Mouse (Mus musculus): ENCODE data around the gene Qsox1.

Qsox1 gene

DNA sequence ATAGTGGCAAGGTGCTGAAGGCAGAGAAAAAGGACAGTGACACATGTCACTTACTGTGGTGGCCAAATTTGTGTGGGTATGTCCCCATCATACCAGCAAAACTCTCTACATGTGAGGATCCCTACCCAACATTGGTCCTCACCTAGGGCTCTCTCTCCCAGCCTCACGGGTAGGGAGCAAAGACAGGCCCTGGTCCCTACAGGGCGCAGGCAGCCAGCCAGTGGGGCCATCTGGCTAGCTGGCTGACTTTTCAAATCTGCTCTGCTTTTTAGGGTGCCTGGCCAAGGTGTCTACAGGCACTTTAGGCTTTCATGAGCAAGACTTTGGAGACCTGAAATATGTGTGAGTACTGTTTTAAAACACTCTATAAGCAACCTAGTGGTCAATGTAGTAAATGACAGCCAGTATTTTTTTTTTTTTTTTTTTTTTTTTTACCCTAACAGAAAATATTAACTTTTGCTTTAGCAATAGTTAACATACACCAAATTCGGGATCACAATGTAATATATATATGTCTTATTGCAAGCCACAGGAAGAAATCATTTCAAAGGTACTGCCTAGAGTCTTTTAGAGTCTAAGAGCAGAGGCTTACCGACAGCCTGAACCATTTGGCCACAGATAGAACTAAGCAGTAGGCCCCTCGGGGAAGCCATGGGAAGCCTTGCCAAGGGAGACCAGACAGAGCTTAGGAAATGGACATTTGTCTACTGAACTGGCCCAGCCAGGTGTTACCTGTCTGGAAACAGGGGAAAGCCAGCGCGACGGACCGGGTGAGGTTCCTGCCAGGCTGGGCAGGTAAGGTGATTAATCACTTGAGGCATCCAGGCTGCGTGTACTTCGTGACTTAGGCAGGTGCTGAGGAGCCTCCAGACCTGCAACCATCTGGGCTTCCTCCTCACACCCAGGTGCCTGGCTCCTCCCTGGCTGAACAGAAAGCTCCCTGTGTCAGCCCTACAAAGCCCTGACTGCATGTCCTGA is 11.4 kb downstream of the Qsox1 start:
- DNase-seq (ENCODE audit: low spot score in 2 of 2) = no peak

GRCm38 (mm10) chr1:155798000-155798399 is 14.7 kb downstream of the Qsox1 start:
- no peak for DNase-seq (ENCODE audit: low spot score in 2 of 2)

DNA sequence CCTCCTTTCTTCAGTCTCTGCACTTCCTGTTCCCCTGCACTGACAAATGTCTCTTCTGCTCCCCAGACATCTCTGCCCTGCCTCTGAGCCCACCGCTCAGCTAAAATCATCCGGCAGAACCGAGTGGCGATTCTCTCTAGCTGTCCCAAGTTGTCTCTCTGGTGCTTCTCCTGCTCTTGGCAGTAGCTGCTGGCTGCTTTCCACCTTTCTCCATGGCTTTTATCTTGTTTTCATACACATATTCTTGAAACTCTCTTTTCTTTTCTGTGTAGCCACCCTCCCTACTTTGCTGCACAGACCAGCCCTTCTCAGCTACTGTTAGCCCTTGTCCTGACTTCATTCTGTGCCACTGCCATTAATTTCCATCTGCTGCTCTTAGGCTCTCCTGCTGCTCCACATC is 15.3 kb downstream of the Qsox1 start:
- DNase-seq (ENCODE audit: low spot score in 2 of 2) = peak in 1 of 2 experiments; percentile 16

DNA sequence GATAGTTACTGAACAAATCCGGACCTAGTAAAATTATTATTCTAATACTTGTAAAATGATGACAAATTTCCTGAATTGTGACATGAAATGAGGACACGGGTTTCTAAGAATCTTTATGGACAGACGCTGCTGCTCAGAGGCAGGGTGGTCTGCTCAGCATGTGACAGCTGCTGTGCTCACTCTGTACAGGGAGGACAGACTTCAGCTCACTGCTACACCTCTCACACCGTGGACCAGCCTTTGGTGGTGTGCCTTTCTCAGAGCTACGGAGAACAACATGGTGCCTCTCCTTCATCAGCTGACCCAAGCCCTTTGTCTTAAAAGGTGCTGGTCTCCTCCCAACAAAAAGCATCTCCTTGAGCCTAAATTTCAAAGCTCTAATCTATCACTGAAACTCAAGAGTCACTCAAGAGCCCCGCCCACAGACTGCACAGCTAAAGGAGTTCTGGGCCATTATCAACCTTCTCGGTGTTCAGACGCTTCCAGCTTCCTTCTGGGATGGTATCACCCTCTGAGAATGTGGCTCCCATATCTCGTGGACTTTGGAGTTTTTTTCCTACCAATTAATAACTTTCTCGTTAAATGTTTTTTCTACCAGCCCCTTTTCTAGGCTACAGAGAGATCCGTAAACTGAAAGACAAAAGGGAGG is 15.8 kb downstream of the Qsox1 start:
- DNase-seq (ENCODE audit: low spot score in 2 of 2) = no peak

GRCm38 (mm10) chr1:155795791-155796233 is 16.9 kb downstream of the Qsox1 start:
- DNase-seq (ENCODE audit: low spot score in 2 of 2) = peak in 1 of 2 experiments; percentile 25

GRCm38 (mm10) chr1:155794855-155795254 is 17.8 kb downstream of the Qsox1 start:
- DNase-seq (ENCODE audit: low spot score in 2 of 2) = no peak

DNA sequence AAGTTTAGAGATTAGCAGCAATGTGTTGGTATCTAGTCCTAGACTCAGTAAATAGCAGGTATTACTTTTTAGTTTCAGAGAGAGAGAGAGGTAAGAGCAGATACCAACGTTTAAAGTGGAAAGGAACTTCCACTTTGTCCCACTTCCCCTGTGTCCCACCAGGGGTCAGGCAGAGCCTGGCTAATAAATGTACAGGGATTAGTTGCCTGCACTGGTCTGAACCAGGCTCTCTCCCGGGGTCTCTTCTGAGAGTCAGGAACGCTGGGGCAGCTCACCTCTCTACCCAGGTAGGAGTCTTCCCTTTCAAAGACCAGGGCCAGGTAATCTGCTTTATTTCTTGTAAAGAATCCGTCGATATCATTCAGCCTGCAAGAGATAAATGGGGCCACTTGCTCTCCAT is 20.8 kb downstream of the Qsox1 start:
- DNase-seq (ENCODE audit: low spot score in 2 of 2) = no peak

DNA sequence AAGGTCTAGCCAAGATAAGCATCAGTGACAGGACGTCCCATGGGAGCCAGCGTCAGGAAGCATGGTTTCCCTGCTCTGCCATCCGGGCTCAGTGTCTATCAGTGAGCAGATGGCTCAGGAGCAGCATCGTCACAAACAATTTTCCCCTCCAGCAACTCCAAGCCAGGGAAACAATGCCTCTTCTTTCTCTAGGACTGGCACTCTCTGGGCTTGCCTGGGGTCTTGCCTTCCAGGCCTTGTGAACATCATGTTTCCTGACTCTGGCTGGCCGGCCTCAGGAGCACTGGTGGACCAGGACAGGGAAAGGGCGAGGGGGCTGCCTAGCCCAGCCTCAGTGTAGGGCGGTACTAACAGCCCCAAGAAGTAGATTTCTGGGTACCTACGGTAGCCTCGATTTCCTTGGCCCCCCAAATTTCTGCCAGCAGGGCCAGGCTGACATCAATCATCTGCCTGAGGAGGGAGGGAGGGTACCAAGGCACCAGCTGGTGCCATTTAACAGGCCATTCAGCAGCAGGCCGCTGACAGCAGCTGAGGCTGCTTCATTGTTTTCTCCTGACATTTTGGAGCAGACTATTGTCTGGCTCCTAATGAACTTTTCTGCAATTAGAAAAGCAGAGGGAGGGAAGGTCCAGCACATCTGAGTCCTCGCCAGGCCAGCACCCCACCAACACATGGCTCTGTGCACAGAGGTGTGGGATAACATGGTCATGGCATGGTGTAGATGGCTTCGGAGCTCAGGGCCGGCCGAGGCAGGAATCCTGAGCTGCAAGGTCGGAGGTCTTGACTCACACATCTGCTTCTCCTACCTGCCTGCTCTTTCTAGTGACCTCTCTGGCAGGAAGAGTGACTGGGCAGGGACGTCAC is 22.3 kb downstream of the Qsox1 start:
- DNase-seq (ENCODE audit: low spot score in 2 of 2) = no peak

DNA sequence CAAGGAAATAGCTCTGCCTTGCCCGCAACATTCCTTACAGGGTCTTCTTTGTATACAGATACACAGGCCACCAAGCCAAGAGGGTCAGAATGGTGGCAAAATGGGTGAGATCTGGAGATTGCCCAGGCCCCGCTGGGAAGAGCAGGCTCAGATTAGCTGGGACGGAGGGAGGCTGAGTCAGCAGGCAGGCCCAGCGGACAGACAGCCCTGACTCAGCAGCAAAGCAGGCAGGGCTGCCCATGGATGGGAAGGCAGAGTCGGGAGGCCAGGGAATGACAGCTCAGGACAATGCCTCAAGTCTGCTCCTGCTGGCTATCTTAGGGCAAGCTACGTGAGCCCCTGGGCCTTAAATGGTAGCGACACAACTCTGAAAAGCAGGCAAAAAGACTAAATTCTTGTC is 26.8 kb downstream of the Qsox1 start:
- no peak for DNase-seq (ENCODE audit: low spot score in 2 of 2)

- DNase-seq (ENCODE audit: low spot score in 2 of 2) = peak; percentile 30 to 72
Observed at GRCm38 (mm10) chr1:155784343-155785205, 28.1 kb downstream of the Qsox1 start.

DNA sequence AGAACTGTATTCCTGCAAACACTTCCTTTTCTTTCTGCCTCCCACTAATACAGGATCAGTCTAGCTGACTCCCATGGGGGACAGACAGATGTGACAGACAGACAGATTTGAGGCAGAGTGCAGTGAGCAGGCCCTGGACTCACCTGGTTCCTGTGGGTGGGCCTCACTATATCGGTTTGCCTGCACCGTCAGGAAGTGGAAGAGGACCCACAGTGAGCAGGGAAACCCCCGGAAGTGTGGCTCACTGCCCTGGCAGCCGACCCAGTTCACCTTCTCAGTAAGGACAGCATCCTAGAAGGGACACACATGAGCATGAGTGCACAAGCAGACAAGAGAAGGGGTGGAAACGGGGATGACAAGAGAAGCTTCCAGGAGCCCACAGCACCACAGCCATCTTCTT is 30.3 kb downstream of the Qsox1 start:
- DNase-seq (ENCODE audit: low spot score in 2 of 2) = no peak

DNA sequence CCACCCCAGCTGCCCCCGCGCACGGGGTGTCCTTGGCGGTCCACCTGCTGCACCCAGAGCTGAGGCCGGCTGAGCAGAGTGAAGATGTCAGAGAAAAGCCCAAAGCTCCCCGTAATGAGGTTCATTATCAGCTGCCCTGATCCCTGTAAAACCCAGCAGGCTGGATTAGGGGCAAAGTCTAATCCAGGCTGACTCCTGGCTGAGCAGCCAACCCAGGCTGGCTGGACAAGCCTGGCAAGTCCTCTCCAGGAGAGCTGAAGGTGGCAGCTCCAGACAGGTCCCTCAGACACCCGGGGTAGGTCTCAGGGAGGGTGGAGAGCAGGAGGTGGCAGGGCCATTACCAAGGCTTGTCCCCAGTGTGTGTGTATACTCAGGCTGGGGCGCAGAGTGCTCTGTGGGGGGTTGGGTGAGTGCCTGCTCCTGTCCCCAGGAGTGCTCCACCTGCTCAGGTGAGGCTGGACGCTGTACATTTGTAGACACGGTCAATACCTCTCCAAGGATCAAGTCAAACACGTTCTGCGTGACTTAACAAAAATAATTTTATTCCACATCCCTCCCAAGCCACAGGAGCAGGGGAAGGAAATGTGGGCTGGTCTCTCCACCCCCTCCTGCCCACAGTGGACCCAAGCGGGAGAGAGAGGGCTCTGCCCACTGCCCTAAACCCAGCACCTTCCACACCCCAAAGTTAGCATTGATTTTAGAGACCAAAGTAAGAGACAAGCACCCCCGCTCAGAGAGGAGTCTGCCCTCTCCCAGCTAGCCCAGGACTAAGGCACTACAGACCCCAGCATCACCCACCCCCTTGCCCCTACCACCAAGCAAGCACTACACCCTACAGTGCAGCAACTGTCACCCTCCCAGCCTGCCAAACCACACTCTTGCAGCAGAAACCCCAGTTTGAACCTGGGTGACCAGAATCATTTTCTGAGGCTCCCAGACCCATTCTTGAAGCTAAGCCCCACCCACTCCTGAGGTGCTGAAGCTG is 34.8 kb downstream of the Qsox1 start:
- DNase-seq (ENCODE audit: low spot score in 2 of 2) = no peak

DNA sequence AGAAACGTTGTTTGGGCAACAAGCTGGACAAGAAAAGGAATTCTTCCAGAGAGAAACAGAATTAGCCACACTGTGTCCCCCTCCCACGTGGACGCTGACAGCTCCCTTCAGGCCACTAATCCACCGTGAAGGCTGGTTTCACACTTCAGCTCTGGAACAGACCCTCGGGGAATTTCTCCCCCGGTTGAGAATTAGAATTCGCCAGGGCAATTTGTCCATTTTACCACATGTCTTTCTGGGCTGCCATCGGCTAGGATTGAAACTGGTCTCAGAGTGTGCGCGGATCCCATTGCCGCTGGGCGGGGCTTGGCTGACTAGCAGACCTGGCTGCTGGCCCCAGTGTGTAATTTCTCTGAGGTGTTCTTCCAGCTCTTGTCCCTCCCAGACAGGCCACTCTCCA is 53.5 kb downstream of the Qsox1 start:
- DNase-seq (ENCODE audit: low spot score in 2 of 2) = peak in 1 of 2 experiments; percentile 54

DNA sequence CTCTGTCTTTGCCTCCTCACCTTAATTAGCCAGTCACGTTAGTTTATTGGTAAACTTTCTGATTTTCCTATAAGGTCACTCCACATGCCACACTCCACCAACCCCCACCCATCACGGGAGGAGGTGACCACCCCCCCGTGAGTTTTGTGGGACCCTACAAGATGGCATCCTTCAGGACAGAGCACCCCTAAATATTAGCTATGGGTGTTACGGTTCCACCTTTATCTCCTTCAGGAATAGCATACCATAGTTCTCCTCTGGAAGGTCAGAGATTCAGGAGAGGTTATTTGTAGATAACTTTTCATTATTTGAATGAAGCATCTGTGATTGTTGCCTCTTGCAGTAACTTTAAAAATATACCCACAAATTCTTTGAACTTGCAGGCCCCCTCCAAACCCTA is 54.0 kb downstream of the Qsox1 start:
- peak in 1 of 2 experiments; percentile 38 for DNase-seq (ENCODE audit: low spot score in 2 of 2)

- DNase-seq (ENCODE audit: low spot score in 2 of 2) = peak in 1 of 2 experiments; percentile 35
Observed at GRCm38 (mm10) chr1:155757621-155758020, 55.1 kb downstream of the Qsox1 start.

DNA sequence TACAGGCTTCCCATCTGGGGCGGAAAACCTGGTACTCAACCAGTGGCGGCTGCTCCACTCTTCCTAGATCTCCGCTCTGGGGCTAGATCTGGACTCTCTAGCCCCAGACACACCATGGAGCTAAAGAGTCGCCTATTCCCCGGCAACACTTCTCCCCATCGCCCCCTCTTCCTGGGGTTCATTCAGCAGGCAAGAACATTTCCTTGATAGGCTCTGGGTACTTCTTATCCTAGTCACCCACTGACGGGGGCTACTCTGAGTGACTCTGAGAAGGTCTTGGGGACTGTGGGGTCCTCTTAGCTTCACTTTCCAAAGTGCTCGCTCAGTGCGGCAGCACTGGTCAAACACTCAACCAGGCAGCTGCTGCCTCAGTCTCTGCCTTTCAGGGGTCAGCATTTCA is 59.3 kb downstream of the Qsox1 start:
- DNase-seq (ENCODE audit: low spot score in 2 of 2) = no peak

- no peak for DNase-seq (ENCODE audit: low spot score in 2 of 2)
Observed at GRCm38 (mm10) chr1:155751484-155752255, 61.0 kb downstream of the Qsox1 start, which contains the start of gene Lhx4. Gene Lhx4 (minus strand): TSS chr1:155751684.

- no peak for DNase-seq (ENCODE audit: low spot score in 2 of 2)
Observed at GRCm38 (mm10) chr1:155750517-155751178, 62.0 kb downstream of the Qsox1 start.
